ENCODE assay signal across 38 mouse cellular contexts in genomic region chr16:27370700-27371099, GRCm38 (mm10). TPM values are rescaled to one million over a fixed set of nuclear protein-coding genes. Genes with fewer than 3 reads are reported as not detected.
"Had no signal": no experiment of that assay in that cellular context is flagged by ENCODE, and none has a peak within 500 bp of the region (broad histone marks: within the 10 kb centered on the region; RNA-seq: fewer than 3 reads in every experiment).

No protein-coding gene starts in this region.

- DNase-seq: gastrocnemius, postnatal 14 days; gastrocnemius, postnatal 36 days; heart, adult 11 months; heart, adult 2 months; heart, postnatal 14 days; heart, postnatal 36 days; kidney, adult 11 months; kidney, adult 2 months; kidney, adult 9 months; kidney, postnatal 14 days; kidney, postnatal 36 days; layer of hippocampus, adult 9-11 months; layer of hippocampus, postnatal 36 days; liver had no signal

- H3K4me3 ChIP-seq: heart, adult 2 months; heart, embryonic 13.5 days; heart, embryonic 15.5 days; hindbrain, embryonic 12.5 days; kidney, embryonic 15.5 days; left cerebral cortex, adult 2 months; limb, embryonic 10.5 days; limb, embryonic 12.5 days had no signal

- H3K36me3 ChIP-seq: heart, embryonic 13.5 days; heart, embryonic 15.5 days; hindbrain, embryonic 12.5 days; kidney, embryonic 15.5 days; limb, embryonic 10.5 days; limb, embryonic 12.5 days had no signal

- H3K9ac ChIP-seq: heart, embryonic 13.5 days; heart, embryonic 15.5 days; hindbrain, embryonic 12.5 days; hindbrain, embryonic 14.5 days; kidney, embryonic 15.5 days; limb, embryonic 12.5 days had no signal

- H3K27me3 ChIP-seq: heart, embryonic 13.5 days; heart, embryonic 15.5 days; hindbrain, embryonic 12.5 days; kidney, embryonic 15.5 days had no signal

- H3K4me2 ChIP-seq: heart, embryonic 11.5 days; heart, embryonic 13.5 days; heart, embryonic 15.5 days; hindbrain, embryonic 12.5 days; hindbrain, embryonic 14.5 days; kidney, embryonic 15.5 days; limb, embryonic 12.5 days; liver, embryonic 11.5 days had no signal

- ATAC-seq: hindbrain, embryonic 16.5 days; intestine, embryonic 16.5 days had no signal

- H3K9me3 ChIP-seq: heart, embryonic 13.5 days; heart, embryonic 15.5 days; hindbrain, embryonic 12.5 days; kidney, embryonic 15.5 days; limb, embryonic 10.5 days; limb, embryonic 12.5 days had no signal

- H3K27ac ChIP-seq: heart, adult 2 months; heart, embryonic 13.5 days; heart, embryonic 15.5 days; hindbrain, embryonic 12.5 days; hindbrain, embryonic 14.5 days; kidney, embryonic 15.5 days; kidney, postnatal 0 days; left cerebral cortex, adult 2 months; limb, embryonic 10.5 days; limb, embryonic 12.5 days had no signal

- H3K4me1 ChIP-seq: heart, embryonic 13.5 days; heart, embryonic 15.5 days; hindbrain, embryonic 12.5 days; kidney, embryonic 15.5 days had no signal

RNA-seq across cellular contexts. Expression of gene Uts2b, which starts 0.7 kb away (rescaled TPM):
- total RNA-seq: gastrocnemius, adult 18-20 months; gastrocnemius, adult 8-10 months; gastrocnemius, postnatal 14 days; gastrocnemius, postnatal 36 days; hematopoietic stem cell, adult 5-6 weeks; layer of hippocampus, adult 18-20 months; layer of hippocampus, adult 8-10 months; layer of hippocampus, postnatal 14 days; layer of hippocampus, postnatal 36 days; left cerebral cortex, adult 2 months; left cerebral cortex, postnatal 14 days; left cerebral cortex, postnatal 36 days had no signal
- polyA plus RNA-seq: gonadal fat pad, adult 2 months; intestine, embryonic 14.5 days; kidney, adult 2 months; kidney, embryonic 15.5 days; kidney, postnatal 0 days; large intestine, adult 2 months; liver, embryonic 11.5 days had no signal
